Comparison of ENCODE assay signal across 22 mouse cellular contexts in genomic region chr9:114410313-114410862, GRCm38 (mm10).
"Had no signal": no experiment of that assay in that cellular context is flagged by ENCODE, and none has a peak within 500 bp of the region (broad histone marks: within the 10 kb centered on the region; RNA-seq: fewer than 3 reads in every experiment).

No protein-coding gene starts in this region.

- H3K9me3 ChIP-seq: intestine, embryonic 15.5 days; liver, embryonic 15.5 days; lung, embryonic 15.5 days; midbrain, embryonic 13.5 days; stomach, embryonic 15.5 days had no signal

- H3K27ac ChIP-seq: intestine, embryonic 15.5 days; limb, embryonic 10.5 days; limb, embryonic 13.5 days; liver, embryonic 12.5 days; liver, embryonic 15.5 days; lung, embryonic 15.5 days; midbrain, embryonic 10.5 days; midbrain, embryonic 13.5 days; neural tube, embryonic 13.5 days; stomach, embryonic 15.5 days had no signal

- H3K4me1 ChIP-seq: intestine, embryonic 15.5 days; limb, embryonic 10.5 days; limb, embryonic 13.5 days; liver, embryonic 15.5 days; lung, embryonic 15.5 days; megakaryocyte, embryonic 14.5 days; midbrain, embryonic 10.5 days; midbrain, embryonic 13.5 days; neural tube, embryonic 13.5 days; stomach, embryonic 15.5 days had no signal

- DNase-seq: layer of hippocampus, adult 9-11 months; liver; lung, adult 18-20 months; lung, postnatal 10 days; lung, postnatal 36 days; retina, postnatal 1 day; right cerebral cortex, postnatal 25 days; spleen, adult 18-20 months; thymus, postnatal 25 days had no signal

- ATAC-seq: intestine, embryonic 15.5 days; liver, embryonic 12.5 days; midbrain, embryonic 13.5 days; midbrain, embryonic 16.5 days had no signal

- H3K4me2 ChIP-seq: intestine, embryonic 15.5 days; limb, embryonic 13.5 days; liver, embryonic 12.5 days; liver, embryonic 15.5 days; lung, embryonic 15.5 days; midbrain, embryonic 13.5 days; neural tube, embryonic 13.5 days; stomach, embryonic 15.5 days had no signal

- H3K9ac ChIP-seq: intestine, embryonic 15.5 days; limb, embryonic 13.5 days; liver, embryonic 12.5 days; liver, embryonic 15.5 days; lung, embryonic 15.5 days; midbrain, embryonic 13.5 days; neural tube, embryonic 13.5 days; stomach, embryonic 15.5 days had no signal

- H3K4me3 ChIP-seq: intestine, embryonic 15.5 days; limb, embryonic 10.5 days; limb, embryonic 13.5 days; liver, embryonic 12.5 days; liver, embryonic 15.5 days; lung, embryonic 15.5 days; midbrain, embryonic 10.5 days; midbrain, embryonic 13.5 days; myocyte; neural tube, embryonic 13.5 days; stomach, embryonic 15.5 days had no signal

- H3K27me3 ChIP-seq: intestine, embryonic 15.5 days; limb, embryonic 13.5 days; liver, embryonic 12.5 days; liver, embryonic 15.5 days; lung, embryonic 15.5 days; megakaryocyte, embryonic 14.5 days; midbrain, embryonic 13.5 days; neural tube, embryonic 13.5 days; stomach, embryonic 15.5 days had no signal
